Mouse (Mus musculus): ENCODE measurements around the gene Yrdc.

The Yrdc gene

GRCm38 (mm10) chr4:124850261-124850913, at the start of gene Yrdc:
Yrdc (plus strand) TSS chr4:124850679.
- DNase-seq (ENCODE audit: low spot score), result peak; percentile 95

GRCm38 (mm10) chr4:124801552-124802308, 48.7 kb upstream of the Yrdc start, which contains the start of gene Mtf1:
Mtf1 (plus strand) TSS chr4:124802104.
- DNase-seq (ENCODE audit: low spot score), result peak; percentile 98

- peak; percentile 96 for DNase-seq (ENCODE audit: low spot score)
Measured at GRCm38 (mm10) chr4:124802309-124803260, 47.9 kb upstream of the Yrdc start.

- no peak for DNase-seq (ENCODE audit: low spot score)
Measured at GRCm38 (mm10) chr4:124803406-124803805, 47.1 kb upstream of the Yrdc start.

GRCm38 (mm10) chr4:124808511-124808910, 42.0 kb upstream of the Yrdc start:
- DNase-seq (ENCODE audit: low spot score), result no peak

GRCm38 (mm10) chr4:124809136-124809883, 41.2 kb upstream of the Yrdc start:
- no peak for DNase-seq (ENCODE audit: low spot score)

GRCm38 (mm10) chr4:124810056-124810455, 40.4 kb upstream of the Yrdc start:
- no peak for DNase-seq (ENCODE audit: low spot score)

- DNase-seq (ENCODE audit: low spot score), result peak; percentile 29
Measured at GRCm38 (mm10) chr4:124811347-124811975, 39.0 kb upstream of the Yrdc start.

GRCm38 (mm10) chr4:124815901-124816300, 34.6 kb upstream of the Yrdc start:
- no peak for DNase-seq (ENCODE audit: low spot score)

GRCm38 (mm10) chr4:124817803-124818202, 32.7 kb upstream of the Yrdc start:
- peak; percentile 63 for DNase-seq (ENCODE audit: low spot score)

GRCm38 (mm10) chr4:124818832-124819231, 31.6 kb upstream of the Yrdc start:
- no peak for DNase-seq (ENCODE audit: low spot score)

- no peak for DNase-seq (ENCODE audit: low spot score)
Measured at GRCm38 (mm10) chr4:124824967-124825366, 25.5 kb upstream of the Yrdc start.

- no peak for DNase-seq (ENCODE audit: low spot score)
Measured at GRCm38 (mm10) chr4:124825371-124825965, 25.0 kb upstream of the Yrdc start.

- DNase-seq (ENCODE audit: low spot score), result no peak
Measured at GRCm38 (mm10) chr4:124829671-124830070, 20.8 kb upstream of the Yrdc start.

GRCm38 (mm10) chr4:124832796-124833195, 17.7 kb upstream of the Yrdc start:
- DNase-seq (ENCODE audit: low spot score), result no peak

GRCm38 (mm10) chr4:124838035-124838700, 12.3 kb upstream of the Yrdc start:
- DNase-seq (ENCODE audit: low spot score), result no peak

- DNase-seq (ENCODE audit: low spot score), result peak; percentile 23
Measured at GRCm38 (mm10) chr4:124840998-124841397, 9.5 kb upstream of the Yrdc start.

GRCm38 (mm10) chr4:124843493-124843892, 7.0 kb upstream of the Yrdc start:
- DNase-seq (ENCODE audit: low spot score), result peak; percentile 62

GRCm38 (mm10) chr4:124847573-124847972, 2.9 kb upstream of the Yrdc start:
- peak; percentile 94 for DNase-seq (ENCODE audit: low spot score)

- peak; percentile 64 for DNase-seq (ENCODE audit: low spot score)
Measured at GRCm38 (mm10) chr4:124849631-124850260, 733 bp upstream of the Yrdc start.
